27 mouse cellular contexts compared by ENCODE assay signal in genomic region chr17:29083586-29083985, GRCm38 (mm10). TPM values are rescaled to one million over a fixed set of nuclear protein-coding genes. Genes with fewer than 3 reads are reported as not detected.
DNase-seq lines count a peak whose midpoint lies in the region; TF ChIP-seq lines count a peak whose summit lies in the region.
"Had no signal": no experiment of that assay in that cellular context is flagged by ENCODE, and none has a peak within 500 bp of the region (broad histone marks: within the 10 kb centered on the region; RNA-seq: fewer than 3 reads in every experiment).

No protein-coding gene starts in this region.

- no peaks in the 10 kb centered on the region for H3K36me3 ChIP-seq in ES-Bruce4 (ENCODE audit: control insufficient read depth, insufficient read depth, low read length, poor library complexity, severe bottlenecking)
- H3K36me3 ChIP-seq: embryonic facial prominence, embryonic 12.5 days; embryonic facial prominence, embryonic 15.5 days; forebrain, embryonic 12.5 days; forebrain, embryonic 15.5 days; heart, embryonic 12.5 days; heart, embryonic 15.5 days; hindbrain, embryonic 10.5 days; hindbrain, embryonic 13.5 days; intestine, embryonic 15.5 days had no signal

- no peaks in the 10 kb centered on the region for H3K9me3 ChIP-seq in ES-Bruce4 (replicated peaks; ENCODE audit: control insufficient read depth, insufficient read depth, low read length, poor library complexity, severe bottlenecking)
- H3K9me3 ChIP-seq: embryonic facial prominence, embryonic 12.5 days; embryonic facial prominence, embryonic 15.5 days; forebrain, embryonic 12.5 days; forebrain, embryonic 15.5 days; heart, embryonic 12.5 days; heart, embryonic 15.5 days; hindbrain, embryonic 13.5 days; intestine, embryonic 15.5 days had no signal

- TF ChIP-seq POLR2A in ES-Bruce4 (IDR thresholded peaks at IDR 0.05; ENCODE audit: insufficient read depth, low read length), result no peak

- H3K27me3 ChIP-seq in ES-Bruce4 (ENCODE audit: control insufficient read depth, insufficient read depth, low read length, poor library complexity, severe bottlenecking), result no peaks in the 10 kb centered on the region
- H3K27me3 ChIP-seq: CH12.LX, Patski had no signal

- H3K9ac ChIP-seq in ES-Bruce4 (ENCODE audit: low read depth, poor library complexity, severe bottlenecking), result no peak overlapping the region
- H3K9ac ChIP-seq: embryonic facial prominence, embryonic 12.5 days; embryonic facial prominence, embryonic 15.5 days; forebrain, embryonic 12.5 days; forebrain, embryonic 15.5 days; heart, embryonic 12.5 days; heart, embryonic 15.5 days; hindbrain, embryonic 13.5 days; intestine, embryonic 15.5 days had no signal

- peak; percentile 86 for DNase-seq in heart, adult 11 months
- no peak for DNase-seq in heart, adult 9 months (ENCODE audit: low spot score in 2 of 2)
- peak; percentile 10 for DNase-seq in thymus, postnatal 4 days
- no peak for DNase-seq in thymus, postnatal 25 days
- peak; percentile 70 for DNase-seq in ZHBTc4 (ENCODE audit: low read depth, low spot score)
- DNase-seq in gastrocnemius, postnatal 4 days (ENCODE audit: low spot score in 2 of 2), result no peak
- DNase-seq: adrenal gland, postnatal 10 days; B cell, adult 2 months; cerebellum, adult 11 months; cerebellum, adult 2 months; cerebellum, postnatal 25 days; gastrocnemius, postnatal 25 days; heart, postnatal 10 days; heart, postnatal 36 days had no signal

- no peak for TF ChIP-seq EP300 in ES-Bruce4 (IDR thresholded peaks at IDR 0.05; ENCODE audit: insufficient read depth, low read depth, low read length)

- H3K4me3 ChIP-seq in ES-Bruce4 (ENCODE audit: low read depth, low read length), result peak overlapping the region; percentile 48
- H3K4me3 ChIP-seq: embryonic facial prominence, embryonic 12.5 days; embryonic facial prominence, embryonic 15.5 days; forebrain, embryonic 12.5 days; forebrain, embryonic 15.5 days; heart, embryonic 12.5 days; heart, embryonic 15.5 days; hindbrain, embryonic 10.5 days; hindbrain, embryonic 13.5 days; intestine, embryonic 15.5 days had no signal

- TF ChIP-seq CTCF in ES-Bruce4 (IDR thresholded peaks at IDR 0.05; ENCODE audit: low read depth, low read length), result no peak

- H3K27ac ChIP-seq in ES-Bruce4 (ENCODE audit: insufficient read depth, low read length), result no peak overlapping the region
- H3K27ac ChIP-seq: embryonic facial prominence, embryonic 12.5 days; embryonic facial prominence, embryonic 15.5 days; forebrain, embryonic 12.5 days; forebrain, embryonic 15.5 days; heart, embryonic 15.5 days; hindbrain, embryonic 10.5 days; hindbrain, embryonic 13.5 days; intestine, embryonic 15.5 days had no signal

- H3K4me1 ChIP-seq in ES-Bruce4 (ENCODE audit: control insufficient read depth, insufficient read depth, low read length), result peaks cover 4% of the 10 kb centered on the region

RNA-seq across cellular contexts. Expression of gene Cdkn1a, which starts 7.2 kb away (rescaled TPM):
- 171 and 178 TPM in 2 replicates for polyA plus RNA-seq in ES-Bruce4 (2011; ENCODE audit: insufficient read depth, insufficient read length, low read depth, missing spikeins)
- 100 to 1,000 TPM; 138 to 142 TPM for total RNA-seq in gastrocnemius, postnatal 4 days (2021)

RNA-seq across cellular contexts. Expression of gene Rab44, which starts 30.4 kb away (rescaled TPM):
- polyA plus RNA-seq in ES-Bruce4 (2011; ENCODE audit: insufficient read depth, insufficient read length, low read depth, missing spikeins), result not detected in 2 replicates
- 1 to 10 TPM; 1.8 to 2.3 TPM for total RNA-seq in gastrocnemius, postnatal 4 days (2021)
- polyA plus RNA-seq: activated CD4-positive, CD25-positive, alpha-beta regulatory T cell, adult 4 months; hindbrain, embryonic 10.5 days had no signal

RNA-seq across cellular contexts. Expression of gene Srsf3, which starts 51.2 kb away (rescaled TPM):
- 541 and 557 TPM in 2 replicates for polyA plus RNA-seq in ES-Bruce4 (2011; ENCODE audit: insufficient read depth, insufficient read length, low read depth, missing spikeins)
- total RNA-seq in gastrocnemius, postnatal 4 days (2021), result 100 to 1,000 TPM; 129 TPM

Comparison
In these comparisons a context has a peak if more than half of its experiments do, and no peak if none do; other contexts are left out.
1. DNase-seq: peak in heart, adult 11 months (single experiment), thymus, postnatal 4 days (single experiment) and ZHBTc4 (single experiment); none in heart, adult 9 months (0 of 2), thymus, postnatal 25 days (single experiment) and gastrocnemius, postnatal 4 days (0 of 2).